Mouse (Mus musculus) heart, adult 2 months (tissue): ENCODE measurements around the gene Gm5294. TPM values are rescaled to one million over a fixed set of nuclear protein-coding genes. Genes with fewer than 3 reads are reported as not detected.

Source experiments
- DNase-seq, 2 experiments: peaks; one replicate each; pipeline ENCODE4 v3.0.0; 2021
- H3K27ac ChIP-seq: fragments of 200-600 bp; 2 replicates; pipeline ENCODE4 v1.8.1; 2022
- H3K27me3 ChIP-seq: fragments of 200-500 bp; 2 replicates; pipeline ENCODE4 v1.6.1; 2012; ENCODE audit warnings: mild to moderate bottlenecking, low read length, inconsistent platforms, mixed read lengths; ENCODE audit not compliant: control insufficient read depth, insufficient read depth
- H3K36me3 ChIP-seq: fragments of 200-500 bp; 2 replicates; pipeline ENCODE4 v1.6.1; 2012; ENCODE audit warnings: low read length, inconsistent platforms; ENCODE audit not compliant: control insufficient read depth, insufficient read depth
- H3K4me1 ChIP-seq: fragments of 200-500 bp; 2 replicates; pipeline ENCODE4 v1.6.1; 2011; ENCODE audit warnings: low read length; ENCODE audit not compliant: control insufficient read depth, insufficient read depth
- H3K4me3 ChIP-seq: fragments of 200-600 bp; 2 replicates; pipeline ENCODE4 v1.8.1; 2022
- H3K79me2 ChIP-seq: fragments of 200-500 bp; replicated peaks from 2 replicates; pipeline ENCODE4 v1.6.1; 2012; ENCODE audit warnings: mild to moderate bottlenecking, inconsistent platforms, low read length, moderate library complexity, mixed read lengths; ENCODE audit not compliant: control insufficient read depth, insufficient read depth
- H3K9ac ChIP-seq: fragments of 200-500 bp; 2 replicates; pipeline ENCODE4 v1.6.1; 2012; ENCODE audit warnings: low read depth, mild to moderate bottlenecking, control low read depth, inconsistent platforms, low read length, mixed read lengths
- CTCF ChIP-seq: fragments of 200-600 bp; IDR thresholded peaks from 2 replicates; pipeline ENCODE4 v1.8.1; 2022; ENCODE audit warnings: antibody characterized with exemption, mild to moderate bottlenecking, moderate library complexity
- EP300 ChIP-seq: fragments of 200-500 bp; IDR thresholded peaks from 2 replicates; pipeline ENCODE4 v1.6.1; 2011; ENCODE audit warnings: low read depth, low read length, control low read depth; ENCODE audit not compliant: insufficient read depth
- POLR2A ChIP-seq: fragments of 200-500 bp; IDR thresholded peaks from 2 replicates; pipeline ENCODE4 v1.6.1; 2011; ENCODE audit warnings: mild to moderate bottlenecking, low read depth, low read length, control low read depth; ENCODE audit not compliant: insufficient read depth
- WGBS: fragments of 180-500 bp; shearing (Covaris S2); methylation state at CpG from one replicate; pipeline ENCODE4 v1.1.7; 2018; 5-methylcytosine and 5-hydroxymethylcytosine counted together
- intact Hi-C: fragments of 180-260 bp; cut with DNase I; formaldehyde crosslinking; loops from one replicate; pipeline ENCODE4 v1.15.1; 2025
- polyA plus RNA-seq: library from polyadenylated mRNA; depleted of rRNA; stranded (reverse); fragments of >200 nt; gene quantifications from 2 replicates; pipeline ENCODE4 v1.2.3, GENCODE M21; 2012; rRNA removed
- total RNA-seq, 2 experiments: library from RNA; stranded (reverse); gene quantifications; 2 replicates each; pipeline ENCODE4 v1.2.3; 2021

Gene Gm5294
- total and polyA plus RNA-seq, 3 experiments = not detected

- TF ChIP-seq POLR2A (no peak), CTCF (no peak), EP300 (no peak)
- no peak overlapping the region for H3K27ac ChIP-seq
- intact Hi-C loops = no loop called here
Measured at GRCm38 (mm10) chr5:138864166-138864565, 44.3 kb downstream of the Gm5294 start.

GRCm38 (mm10) chr5:138864880-138865279 lies 45.0 kb downstream of the Gm5294 start:
- WGBS = 82% methylated on average over 7 of the region's 7 CpGs
- intact Hi-C loops = no loop called here
- no peak overlapping the region for H3K4me3 ChIP-seq
- no peaks in the 10 kb centered on the region for H3K79me2 ChIP-seq
- no peaks in the 10 kb centered on the region for H3K27me3 ChIP-seq
- TF ChIP-seq POLR2A (no peak), CTCF (no peak), EP300 (no peak)
- H3K4me1 ChIP-seq = 0 out of 2 replicates have a peak, but pooled peaks cover 1% of the 10 kb centered on the region
- DNase-seq = no peak
- H3K36me3 ChIP-seq = no peaks in the 10 kb centered on the region
- no peak overlapping the region for H3K9ac ChIP-seq
- no peak overlapping the region for H3K27ac ChIP-seq

More at GRCm38 (mm10) chr5:138864166-138864565, 44.3 kb downstream of the Gm5294 start:
- Histone ChIP-seq H3K4me1 (0 out of 2 replicates have a peak, but pooled peaks cover 1% of the 10 kb centered on the region), H3K36me3 (no peaks in the 10 kb centered on the region), H3K79me2 (no peaks in the 10 kb centered on the region), H3K9ac (no peak overlapping the region), H3K27me3 (no peaks in the 10 kb centered on the region), H3K4me3 (no peak overlapping the region)
- no peak for DNase-seq

DNA sequence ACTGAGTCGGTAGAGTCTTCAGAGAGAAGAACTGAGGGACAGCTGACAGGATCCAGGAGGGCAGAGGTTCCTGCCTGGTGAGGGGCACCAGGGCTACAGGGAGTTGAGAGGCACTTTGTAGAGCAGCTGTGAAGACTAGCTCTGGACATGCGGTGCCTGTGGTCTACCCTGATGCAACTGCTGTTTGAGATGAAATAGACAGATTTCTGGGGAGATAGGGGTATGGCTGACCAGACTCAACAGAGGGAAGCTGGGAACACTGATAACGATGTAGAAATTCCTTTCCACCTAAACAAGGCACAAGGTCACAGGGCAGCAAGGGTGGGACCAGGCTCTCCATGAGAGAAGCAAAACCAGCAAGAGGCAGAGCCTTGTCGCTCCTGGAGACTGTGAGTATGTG lies 45.8 kb downstream of the Gm5294 start:
- TF ChIP-seq POLR2A (no peak), CTCF (no peak), EP300 (no peak)
- no peak for DNase-seq
- H3K4me3 ChIP-seq = no peak overlapping the region
- H3K9ac ChIP-seq = no peak overlapping the region
- H3K27me3 ChIP-seq = no peaks in the 10 kb centered on the region
- no peak overlapping the region for H3K27ac ChIP-seq
- WGBS = 54% methylated on average over 4 of the region's 4 CpGs
- H3K4me1 ChIP-seq = 0 out of 2 replicates have a peak, but pooled peaks cover 1% of the 10 kb centered on the region
- intact Hi-C loops = no loop called here
- no peaks in the 10 kb centered on the region for H3K79me2 ChIP-seq
- H3K36me3 ChIP-seq = no peaks in the 10 kb centered on the region

Other genes with a start within 250 kb of the Gm5294 start
- 10 to 100 TPM; 17.7 to 19.4 TPM for gene Zfp68, start 200.3 kb upstream of the Gm5294 start, total RNA-seq
- gene Zfp68, start 200.3 kb upstream of the Gm5294 start, polyA plus RNA-seq = 6.8 and 13.8 TPM in 2 replicates
- gene A430033K04Rik, start 197.2 kb upstream of the Gm5294 start, total RNA-seq = 1 to 10 TPM; 3.5 to 4.3 TPM
- gene A430033K04Rik, start 197.2 kb upstream of the Gm5294 start, polyA plus RNA-seq = 0.98 and 2.9 TPM in 2 replicates
- gene Fam20c, start 65.6 kb upstream of the Gm5294 start, total RNA-seq = 10 to 100 TPM; 11.3 to 14.7 TPM
- 10.0 and 11.0 TPM in 2 replicates for gene Fam20c, start 65.6 kb upstream of the Gm5294 start, polyA plus RNA-seq
- gene Pdgfa, start 177.3 kb downstream of the Gm5294 start, total RNA-seq = 10 to 100 TPM; 19.6 to 20.7 TPM
- 13.2 and 14.2 TPM in 2 replicates for gene Pdgfa, start 177.3 kb downstream of the Gm5294 start, polyA plus RNA-seq